Comparison of ENCODE assay signal across 15 mouse cellular contexts in the genomic region with DNA sequence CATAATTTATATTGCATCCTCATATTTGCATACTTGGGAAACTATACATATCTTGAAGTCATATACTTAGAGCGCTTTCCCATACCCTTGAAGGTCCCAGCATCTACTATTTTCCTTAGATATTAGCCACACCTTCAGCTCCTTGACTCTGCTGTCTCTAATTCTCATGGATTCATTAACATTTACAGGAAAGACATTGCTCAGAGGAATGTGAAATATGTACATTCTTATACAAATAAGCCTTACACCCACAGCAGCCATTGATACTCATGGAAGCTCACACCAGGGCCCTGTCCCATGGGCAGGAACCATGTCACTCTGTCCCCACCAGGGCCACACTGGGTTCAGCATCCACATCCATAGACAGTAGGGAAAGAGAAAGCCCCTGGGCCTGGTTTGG.
"Had no signal": no experiment of that assay in that cellular context is flagged by ENCODE, and none has a peak within 500 bp of the region (broad histone marks: within the 10 kb centered on the region; RNA-seq: fewer than 3 reads in every experiment).

No protein-coding gene starts in this region.

- H3K36me3 ChIP-seq: neural tube, embryonic 12.5 days; neural tube, embryonic 13.5 days; neural tube, embryonic 15.5 days; stomach, embryonic 15.5 days had no signal

- H3K27ac ChIP-seq: neural tube, embryonic 12.5 days; neural tube, embryonic 13.5 days; neural tube, embryonic 15.5 days; stomach, embryonic 15.5 days; stomach, postnatal 0 days had no signal

- H3K9ac ChIP-seq: neural tube, embryonic 12.5 days; neural tube, embryonic 13.5 days; neural tube, embryonic 15.5 days; stomach, embryonic 15.5 days had no signal

- H3K4me3 ChIP-seq: neural tube, embryonic 12.5 days; neural tube, embryonic 13.5 days; neural tube, embryonic 15.5 days; stomach, embryonic 15.5 days had no signal

- H3K4me2 ChIP-seq: neural tube, embryonic 12.5 days; neural tube, embryonic 13.5 days; neural tube, embryonic 15.5 days; stomach, embryonic 15.5 days had no signal

- H3K4me1 ChIP-seq: neural tube, embryonic 12.5 days; neural tube, embryonic 13.5 days; neural tube, embryonic 15.5 days; stomach, embryonic 15.5 days had no signal

- H3K9me3 ChIP-seq: neural tube, embryonic 12.5 days; neural tube, embryonic 13.5 days; neural tube, embryonic 15.5 days; stomach, embryonic 15.5 days had no signal

- H3K27me3 ChIP-seq: neural tube, embryonic 12.5 days; neural tube, embryonic 13.5 days; neural tube, embryonic 15.5 days; stomach, embryonic 15.5 days had no signal

- DNase-seq: retina, postnatal 1 day; right cerebral cortex, postnatal 14 days; right cerebral cortex, postnatal 25 days; right cerebral cortex, postnatal 4 days; spleen, adult 18-20 months; thymus, adult 18-20 months; thymus, adult 2 months; thymus, postnatal 14 days; thymus, postnatal 25 days; thymus, postnatal 36 days had no signal
